Mouse (Mus musculus) heart, adult 9 months (tissue): ENCODE measurements at regions not wholly inside any gene's neighbourhood (a gene's known extent, or its start where the extent isn't known, plus 50 kb on each side); places are given as distances from the start of the nearest gene placed in this dataset.

Source experiments
- DNase-seq, 2 experiments: peaks; one replicate each; pipeline ENCODE4 v3.0.0; 2022; ENCODE audit warnings: low spot score in 2 of 2

DNA sequence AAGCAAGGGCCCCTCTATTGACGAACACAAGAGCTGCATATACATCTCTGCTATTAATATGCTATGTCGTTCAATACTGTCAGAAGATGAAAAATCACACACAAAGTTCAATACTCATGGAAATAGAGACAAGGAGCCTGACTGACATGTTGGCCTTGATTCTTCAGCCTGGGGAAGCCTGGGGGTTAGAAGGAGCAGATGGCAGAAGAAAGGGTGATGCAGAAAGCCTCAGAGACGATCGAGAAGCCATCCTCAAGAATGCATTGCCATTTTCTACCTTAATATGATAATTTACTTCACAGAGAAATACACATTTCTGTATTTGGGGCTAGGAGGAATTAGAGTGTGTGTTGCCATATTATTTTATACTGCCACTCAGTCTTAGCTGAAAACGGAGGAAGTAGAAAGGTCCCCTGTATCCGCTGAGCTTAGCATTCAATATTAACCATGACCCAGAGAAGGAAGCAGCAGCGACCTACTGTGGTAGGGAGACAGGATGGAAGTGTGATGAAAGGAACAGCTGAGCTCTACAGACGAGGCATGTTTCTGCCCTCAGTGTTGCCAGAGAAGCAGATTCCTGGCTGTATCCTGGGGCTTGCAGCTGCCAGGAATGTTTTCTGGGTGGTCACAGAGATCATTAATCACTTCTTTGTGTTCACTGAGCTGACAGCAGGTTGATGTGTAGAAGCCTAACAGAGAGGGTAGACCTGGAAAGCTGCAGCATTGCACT, 105.2 kb downstream of the Lrig3 start:
- no peak for DNase-seq

DNA sequence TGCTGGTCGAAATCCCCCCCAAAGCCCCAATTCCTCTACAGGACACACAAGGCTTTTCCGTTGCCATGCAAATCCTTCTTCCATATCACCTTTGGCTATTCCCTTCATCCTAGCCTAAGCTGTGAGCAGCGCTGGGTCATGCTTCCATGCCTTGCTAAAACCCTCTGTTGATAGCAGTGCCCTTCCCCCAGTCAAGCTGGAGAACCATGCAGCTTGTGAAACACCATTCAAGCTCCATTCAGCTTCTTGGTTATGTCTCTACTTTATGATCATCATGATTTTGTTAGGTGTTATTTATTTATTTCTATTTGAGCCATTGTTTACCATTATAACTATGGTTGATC, 105.7 kb downstream of the Lrig3 start:
- no peak for DNase-seq

DNA sequence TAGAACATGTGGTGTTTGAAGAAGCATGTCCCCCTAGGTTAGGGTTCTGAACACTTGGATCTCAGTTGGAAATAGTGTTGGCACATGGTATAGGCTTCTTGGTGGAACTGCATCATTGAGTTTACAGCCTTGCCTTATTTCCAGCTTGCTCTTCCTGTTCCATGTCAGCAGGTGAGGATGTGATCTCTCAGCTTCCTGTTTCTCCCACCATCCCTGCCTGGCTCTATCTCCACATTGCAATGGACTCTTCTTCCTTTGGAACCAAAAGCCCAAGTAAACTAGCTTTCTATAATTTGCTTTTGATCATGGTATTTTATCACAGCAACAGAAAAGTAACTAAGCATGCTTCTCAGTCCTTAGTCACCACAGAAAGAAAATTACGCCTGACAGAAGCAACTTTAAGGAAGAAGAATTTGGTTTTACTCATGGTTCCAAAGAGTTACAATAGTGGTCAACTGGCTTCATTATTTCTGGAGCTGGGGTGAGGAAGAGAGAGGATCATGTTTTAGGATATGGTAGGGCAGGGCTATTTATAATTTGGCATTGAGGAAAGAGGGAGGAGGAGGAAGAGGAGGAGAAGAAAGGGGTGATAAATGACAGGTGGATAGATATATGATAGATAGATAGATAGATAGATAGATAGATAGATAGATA, 111.5 kb downstream of the Lrig3 start:
- no peak for DNase-seq

DNA sequence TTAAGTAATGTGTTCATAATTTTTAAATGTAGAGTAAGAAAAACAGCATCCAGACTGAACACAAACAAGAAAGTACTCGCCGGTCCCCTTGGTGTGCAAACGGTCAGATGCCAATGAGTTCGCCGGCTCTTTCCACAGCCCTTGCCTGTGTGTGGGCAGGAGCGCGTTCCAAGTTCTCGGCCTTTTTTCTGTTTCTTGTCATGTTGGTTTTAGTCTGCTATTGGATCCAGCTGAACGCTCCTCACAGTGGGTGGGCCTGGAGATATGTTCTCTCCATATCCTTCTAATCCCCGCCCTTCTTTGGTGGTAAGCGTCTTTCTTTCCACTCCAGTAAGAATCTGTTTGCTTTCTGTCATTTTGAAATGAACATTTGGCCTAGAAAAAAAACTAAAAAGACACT, 116.6 kb downstream of the Lrig3 start:
- no peak for DNase-seq

DNA sequence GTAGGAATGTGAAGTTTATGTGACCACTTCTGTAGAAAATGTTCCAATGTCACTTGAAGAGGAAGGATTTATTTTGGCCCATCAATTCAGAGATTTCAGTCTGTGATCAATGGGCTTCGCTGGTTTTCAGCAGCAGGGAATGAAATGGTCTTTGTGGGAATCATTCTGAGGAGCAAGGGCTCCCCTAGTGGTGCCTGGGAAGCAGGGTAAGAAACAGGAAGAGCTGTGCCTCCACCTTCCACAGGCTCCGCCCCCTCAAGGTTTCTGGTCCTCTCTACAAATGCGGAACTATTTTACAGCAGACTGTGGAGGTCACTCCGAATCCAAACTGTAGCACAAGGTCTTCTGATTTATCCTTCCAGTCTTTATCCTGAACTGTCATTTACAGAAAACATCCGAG, 120.7 kb downstream of the Lrig3 start:
- DNase-seq = no peak

DNA sequence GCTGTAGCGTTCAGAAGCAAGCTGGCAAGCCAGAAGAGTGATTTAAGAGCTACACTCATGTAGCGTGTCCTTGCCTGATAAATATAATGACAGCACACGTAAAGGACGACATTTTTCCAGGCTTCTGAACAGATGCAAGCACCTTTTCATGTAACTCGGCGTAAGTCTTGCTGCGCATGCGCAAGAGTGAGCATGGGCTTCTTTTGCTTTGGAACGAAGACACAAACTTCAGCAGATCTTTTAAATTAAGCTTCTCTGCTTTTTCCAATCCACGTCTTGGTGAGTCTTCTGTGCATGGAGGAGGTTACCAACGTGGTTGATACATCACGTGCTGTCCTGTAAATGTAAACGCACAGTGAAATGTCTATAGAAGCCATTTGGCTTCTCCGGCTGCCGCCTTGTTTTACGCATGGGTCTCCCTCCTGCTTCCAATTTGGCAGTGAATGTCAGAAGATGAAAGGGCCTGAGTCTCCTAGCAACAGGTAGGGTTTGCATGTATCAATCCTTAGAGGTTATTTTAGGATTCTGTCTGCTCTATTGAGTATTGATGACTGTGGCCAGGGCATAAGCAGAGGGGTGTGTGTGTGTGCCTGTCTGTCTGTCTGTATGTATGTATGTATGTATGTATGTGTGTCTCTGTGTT, 128.4 kb downstream of the Lrig3 start:
- no peak for DNase-seq

DNA sequence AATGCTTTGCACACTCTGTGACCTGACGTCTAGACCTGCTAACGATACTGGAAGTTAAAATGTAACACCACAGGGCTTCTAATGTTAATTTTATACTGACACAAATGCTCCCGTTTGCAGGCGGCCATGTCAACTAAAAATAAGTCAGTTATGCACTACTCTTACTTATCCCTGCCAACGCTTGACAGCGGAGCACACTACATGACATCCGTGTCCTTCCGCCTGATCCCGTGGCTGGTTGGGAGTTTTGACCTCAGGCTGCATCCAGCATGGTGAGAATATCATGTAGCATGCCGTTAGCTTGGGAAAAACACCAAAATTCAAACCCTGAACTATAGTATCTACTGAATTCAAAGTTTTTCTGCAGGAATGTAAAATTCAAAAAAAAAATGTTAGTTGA, 131.9 kb downstream of the Lrig3 start:
- DNase-seq = no peak

DNA sequence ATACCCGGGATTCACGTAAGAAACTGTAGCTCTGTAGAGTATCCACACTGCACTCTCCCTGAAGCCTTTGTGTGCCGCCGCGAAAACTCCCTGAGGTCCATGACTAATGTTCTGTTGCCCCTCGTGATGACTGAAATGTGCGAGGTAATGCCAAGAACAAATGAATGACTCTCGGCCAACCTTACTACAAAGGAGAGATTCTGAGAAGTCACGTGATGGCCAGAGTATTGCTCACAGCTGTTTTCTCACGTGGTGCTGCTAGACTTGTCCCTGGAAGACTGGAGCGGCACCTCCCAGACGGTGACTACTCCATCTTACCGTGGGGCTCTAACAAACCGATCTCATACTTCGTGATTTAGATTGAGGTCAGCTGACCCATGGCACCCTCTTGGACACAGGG, 136.9 kb downstream of the Lrig3 start:
- DNase-seq = no peak

DNA sequence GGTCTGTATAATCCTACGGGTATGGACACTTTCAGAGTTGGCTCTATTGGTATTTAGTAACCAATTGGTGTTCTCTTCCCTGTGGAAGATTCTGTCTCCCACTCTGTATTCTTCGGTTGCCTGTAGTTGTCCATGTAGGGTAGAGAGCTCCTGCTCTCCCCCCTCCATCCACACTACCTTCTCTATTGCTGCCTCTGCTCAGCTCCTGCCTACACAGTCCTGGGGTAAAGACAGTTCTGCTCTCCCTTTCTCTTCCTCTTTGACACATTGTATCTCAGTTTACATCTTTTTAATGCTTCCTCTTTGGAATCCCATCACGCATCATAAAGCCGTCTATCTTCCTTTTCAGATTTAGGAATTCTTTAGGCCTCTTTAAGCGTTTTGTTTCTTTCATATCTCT, 147.1 kb downstream of the Lrig3 start:
- no peak for DNase-seq

DNA sequence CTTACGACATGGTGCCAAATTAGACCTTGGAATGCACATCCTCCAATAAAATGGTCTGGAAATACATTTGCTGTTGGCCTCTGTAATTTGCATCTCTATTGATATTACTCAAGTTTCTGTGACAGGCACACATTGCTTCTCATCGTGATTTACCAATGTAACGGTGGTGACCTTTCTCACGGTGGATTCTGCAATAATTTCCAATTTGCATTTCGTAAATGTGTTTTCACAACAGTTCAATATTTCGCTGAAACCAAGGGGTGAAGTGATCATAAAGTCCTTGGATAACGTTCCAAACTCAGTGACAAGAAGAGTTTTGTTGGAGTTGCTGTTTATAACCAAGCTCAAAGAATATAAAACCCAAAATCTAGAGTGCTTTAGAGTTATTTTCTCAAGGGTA, 149.4 kb downstream of the Lrig3 start:
- no peak for DNase-seq

DNA sequence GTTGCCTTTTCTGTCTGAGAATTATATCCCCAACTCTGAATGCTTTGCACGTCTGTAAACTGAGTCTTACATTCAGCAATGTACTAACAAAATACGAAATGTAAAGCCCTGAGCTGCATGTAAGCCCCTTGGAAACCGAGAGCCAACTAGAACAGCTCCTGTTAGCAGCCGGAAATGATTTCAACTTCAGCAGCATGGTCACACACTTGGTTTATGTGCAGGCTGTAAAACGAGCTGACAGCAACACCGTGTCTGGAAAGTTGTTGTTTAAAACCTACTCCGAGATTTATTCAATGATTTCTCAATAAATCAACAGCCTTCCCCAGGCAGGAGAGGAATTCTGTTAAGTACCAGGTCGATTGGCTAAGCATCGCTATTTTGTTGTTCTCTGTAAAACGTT, 155.7 kb downstream of the Lrig3 start:
- no peak for DNase-seq

DNA sequence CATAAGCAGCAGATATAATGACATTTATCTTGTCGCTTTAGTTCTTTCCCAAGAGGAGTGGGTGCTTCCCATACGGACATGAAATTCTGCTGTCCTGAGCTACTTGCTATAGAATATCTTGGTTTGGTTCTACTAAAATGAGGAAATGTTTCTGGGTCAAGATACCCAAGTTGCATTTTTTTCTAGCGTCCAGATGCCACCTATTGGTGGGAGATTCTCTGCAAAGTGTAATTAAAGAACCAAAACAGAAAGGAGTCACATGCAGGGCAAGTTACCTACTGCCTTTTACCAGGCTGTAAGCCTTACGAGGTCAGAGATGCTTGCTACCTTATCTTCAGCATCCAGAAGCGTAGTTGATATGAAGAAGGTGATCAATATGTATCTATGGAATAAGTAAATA, 156.5 kb downstream of the Lrig3 start:
- DNase-seq = no peak

DNA sequence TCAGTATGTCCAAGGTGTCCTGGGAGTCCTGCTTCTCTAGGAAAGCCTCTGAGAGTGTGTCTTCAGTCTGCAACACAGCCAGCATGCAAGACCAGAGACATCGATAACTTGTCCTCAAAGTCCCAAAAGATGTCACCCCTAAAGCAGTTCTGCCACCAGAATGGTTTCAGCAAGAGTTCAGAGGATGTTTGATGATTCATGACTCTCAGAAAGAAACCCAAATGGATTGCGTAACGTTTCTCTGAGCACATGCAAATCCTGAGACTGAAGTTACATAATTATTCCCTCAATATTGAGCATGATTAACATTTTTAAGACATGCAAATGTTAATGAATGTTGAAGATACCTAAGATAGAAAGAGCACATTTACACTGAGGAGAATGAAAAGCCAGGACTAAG, 167.2 kb downstream of the Lrig3 start:
- DNase-seq = peak in 1 of 2 experiments; percentile 8

DNA sequence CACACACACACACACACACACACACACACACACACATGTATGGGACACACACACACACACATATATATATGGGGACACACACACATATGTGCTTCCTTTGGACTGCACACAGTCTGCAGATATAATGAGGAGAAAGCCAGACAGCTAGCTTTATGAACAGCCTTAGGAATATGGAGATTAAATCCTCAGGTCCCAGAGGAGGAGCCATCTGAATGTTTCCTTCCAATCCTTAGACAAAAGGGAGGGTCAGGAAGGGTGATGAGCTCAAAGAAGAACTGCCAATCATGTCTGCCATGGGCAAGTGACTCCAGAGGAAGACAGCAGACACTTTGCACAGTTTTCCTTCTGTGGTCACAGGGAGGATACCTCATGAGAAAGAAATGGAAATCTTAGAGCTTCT, 168.0 kb downstream of the Lrig3 start:
- DNase-seq = no peak

DNA sequence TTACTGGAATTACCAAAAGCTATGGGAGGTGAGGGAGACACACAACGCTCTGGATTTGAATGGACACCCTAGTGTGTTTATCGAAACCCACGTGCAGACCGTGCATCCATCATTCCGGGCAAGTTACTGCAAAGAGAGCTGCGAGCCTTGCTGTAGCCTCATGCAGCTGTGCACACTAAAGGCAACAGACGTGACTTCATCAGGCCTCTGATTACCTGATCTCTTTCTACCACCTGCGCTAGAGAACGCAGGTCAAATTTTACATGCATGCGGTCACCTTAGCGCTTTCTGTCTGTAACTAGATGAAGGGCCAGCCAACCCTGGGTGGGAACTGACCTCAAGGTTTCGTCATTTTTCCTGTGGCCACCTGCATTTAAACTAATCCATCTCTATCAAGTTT, 172.6 kb downstream of the Lrig3 start:
- no peak for DNase-seq

DNA sequence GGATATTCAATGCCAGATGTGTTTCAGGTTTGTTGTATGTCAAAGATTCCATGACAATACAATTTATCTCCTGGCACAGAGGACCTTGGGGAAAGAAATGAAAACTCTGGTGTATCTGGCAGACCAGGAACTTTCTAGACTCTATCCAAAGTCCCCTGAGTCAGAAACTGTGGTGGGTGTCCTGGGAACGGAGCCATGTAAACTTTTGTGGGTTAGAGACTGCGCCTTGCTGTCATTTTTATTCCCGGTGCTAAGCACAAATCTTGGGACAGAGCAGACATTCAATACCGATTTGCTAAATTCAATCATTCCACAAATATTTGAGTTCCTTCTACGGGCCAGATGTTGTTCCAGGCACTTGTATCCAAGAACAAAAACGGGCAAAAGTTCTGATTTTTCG, 175.6 kb downstream of the Lrig3 start:
- DNase-seq = peak in 1 of 2 experiments; percentile 19

DNA sequence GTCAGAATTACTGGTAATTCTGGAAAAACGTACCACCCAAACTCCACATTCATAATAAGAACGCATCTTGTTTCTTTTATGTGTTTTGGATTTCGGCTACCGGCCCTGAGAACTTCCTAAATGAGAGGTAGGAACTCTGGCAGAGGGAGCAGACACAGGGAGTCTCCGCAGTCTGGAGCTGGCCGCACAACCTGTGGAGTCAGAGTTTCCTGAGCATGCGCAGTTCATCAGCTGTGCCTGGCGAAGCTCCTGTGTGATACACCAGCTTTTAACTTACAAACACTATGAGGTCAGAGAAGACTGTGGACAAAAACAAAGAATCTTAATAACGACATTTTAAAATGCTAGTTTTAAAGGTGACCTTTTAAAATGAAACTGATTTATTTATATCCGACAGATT, 177.9 kb downstream of the Lrig3 start:
- DNase-seq = no peak

DNA sequence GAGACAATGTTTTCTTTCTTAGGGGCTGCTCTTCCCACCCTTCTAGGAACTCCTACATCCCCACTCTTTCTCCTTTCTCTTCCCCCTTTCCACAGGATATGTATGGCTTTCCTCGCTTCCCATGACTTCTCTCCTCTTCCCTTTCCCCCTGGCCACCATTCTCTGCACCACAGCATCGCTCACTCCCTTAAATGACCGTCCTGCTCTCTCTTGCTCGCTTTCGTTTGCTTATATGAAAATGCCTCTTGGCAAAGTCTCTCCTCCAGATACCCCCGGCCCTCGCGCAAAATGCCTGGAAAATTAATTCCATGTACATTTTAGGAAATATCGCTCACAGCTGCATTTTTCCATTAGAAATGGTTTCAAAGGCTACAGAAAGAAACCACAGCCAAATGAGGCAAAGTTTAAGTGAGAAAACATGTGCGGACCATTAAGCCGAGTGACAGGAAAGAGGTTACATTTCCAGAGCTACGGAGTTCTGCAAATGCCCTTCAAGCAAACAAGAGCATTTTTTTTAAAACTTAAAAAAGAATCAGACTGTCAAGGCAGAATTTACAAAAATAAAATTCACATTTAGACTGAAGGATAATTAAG, 178.7 kb downstream of the Lrig3 start:
- DNase-seq = no peak

DNA sequence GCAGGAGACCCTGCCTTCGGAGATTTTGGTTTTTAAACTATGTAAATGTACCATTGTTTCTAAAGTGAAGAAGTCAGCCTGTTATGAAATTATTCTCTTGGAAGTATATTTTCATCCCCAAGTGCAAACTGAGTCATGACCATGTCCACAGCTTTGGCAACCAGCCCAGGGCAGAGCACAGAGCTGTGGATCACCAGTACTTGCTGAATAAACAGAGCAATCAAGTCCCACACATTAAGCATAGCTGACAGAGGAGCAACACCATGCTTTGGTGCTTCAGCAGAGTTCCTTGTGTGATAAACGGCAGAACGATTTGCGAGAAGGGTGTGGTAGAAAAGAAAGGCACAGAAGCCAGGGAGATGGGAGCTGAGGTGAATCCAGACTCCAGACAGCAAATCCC, 191.3 kb downstream of the Lrig3 start:
- DNase-seq = no peak

DNA sequence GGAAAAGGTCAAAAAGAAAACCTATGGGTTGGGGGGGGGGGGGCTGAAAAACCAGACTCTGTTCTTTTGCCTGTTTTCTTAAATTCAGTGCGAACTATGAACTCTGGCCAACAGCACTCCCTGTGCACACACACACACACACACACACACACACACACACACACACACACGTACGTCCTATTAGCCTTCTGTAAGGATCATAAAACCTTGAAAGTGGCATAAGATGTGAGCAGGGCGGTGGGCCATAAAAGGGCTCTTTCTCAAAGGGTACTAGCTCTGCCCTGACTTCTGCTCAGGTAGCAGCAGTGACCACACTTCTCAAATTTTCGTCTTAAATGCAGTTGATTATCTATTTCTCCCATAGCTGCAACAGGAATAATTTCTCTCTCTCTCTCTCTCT, 199.2 kb downstream of the Lrig3 start:
- no peak for DNase-seq

DNA sequence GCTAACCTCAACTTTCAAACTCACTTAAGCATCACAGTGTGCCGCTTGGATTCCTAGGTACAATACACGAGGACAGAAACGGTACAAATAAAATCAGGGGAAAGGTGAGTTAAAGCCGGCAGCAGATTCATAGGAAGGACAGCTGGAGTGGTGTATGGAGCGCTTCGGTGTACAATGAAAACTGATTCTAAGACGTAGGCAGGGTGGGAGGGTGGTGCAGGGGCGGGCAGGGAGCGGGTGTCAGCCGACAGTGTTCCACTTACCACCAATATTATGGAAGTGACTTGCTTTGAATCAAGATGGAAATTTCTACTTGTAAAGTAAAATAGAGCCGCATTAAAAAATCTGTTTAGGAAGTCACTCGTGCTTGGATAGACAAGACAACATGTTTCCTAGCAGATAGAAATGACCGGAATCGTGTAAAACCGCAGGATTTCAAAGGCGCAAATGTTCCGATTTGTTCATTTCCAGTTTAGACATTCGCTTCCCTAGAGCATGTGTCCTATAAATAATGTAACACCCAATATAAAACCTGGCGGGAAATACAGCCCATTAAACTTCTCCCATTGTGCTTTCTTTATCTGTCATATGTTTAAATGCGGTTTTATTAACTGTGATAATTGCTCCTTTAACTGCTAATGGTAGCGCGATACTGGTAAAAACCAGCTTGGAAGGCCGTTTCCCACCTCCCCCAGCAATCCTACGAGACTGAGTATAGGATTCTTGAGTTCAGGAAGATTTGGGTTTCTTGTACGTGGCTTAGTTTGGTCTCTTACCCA, 203.3 kb downstream of the Lrig3 start:
- DNase-seq = no peak

DNA sequence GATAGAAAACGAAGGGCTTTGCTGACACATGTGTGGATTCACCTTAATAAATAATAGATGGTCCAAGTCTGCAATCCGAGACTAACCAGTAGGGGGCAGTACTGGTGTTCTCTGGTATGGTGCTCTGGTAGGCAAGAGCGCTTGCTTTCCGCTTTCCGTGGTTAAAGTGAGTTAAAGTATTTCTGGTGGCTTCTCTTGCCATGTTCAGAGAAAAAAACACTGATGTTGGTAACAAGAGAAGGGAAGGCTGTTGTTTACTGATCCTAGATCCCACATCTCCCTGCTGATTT, 203.9 kb downstream of the Lrig3 start:
- no peak for DNase-seq
